Mouse (Mus musculus) embryonic fibroblast, embryonic 13.5 days (primary cell): ENCODE measurements around the gene Atxn7l3.

Experiments
- CTCF ChIP-seq: IDR thresholded peaks from 2 replicates; pipeline ENCODE4 v1.5.1; 2011; ENCODE audit warnings: mild to moderate bottlenecking, control low read depth, low read length, moderate library complexity, borderline replicate concordance; ENCODE audit not compliant: insufficient read depth
- POLR2A ChIP-seq: IDR thresholded peaks from 2 replicates; pipeline ENCODE4 v1.6.1; 2011; ENCODE audit warnings: low read depth, mild to moderate bottlenecking, control low read depth, low read length, moderate library complexity

GRCm38 (mm10) chr11:102279595-102279994 lies 16.8 kb downstream of the Atxn7l3 start:
- no peak for TF ChIP-seq CTCF
- no peak for TF ChIP-seq POLR2A
